Mouse (Mus musculus) midbrain, embryonic 16.5 days (tissue): ENCODE data around the gene Emsy. TPM values are rescaled to one million over a fixed set of nuclear protein-coding genes. Genes with fewer than 3 reads are reported as not detected.

Experiments
- ATAC-seq: fragments of 200-750 bp; cut with Nextera tagmentation; 2 replicates; pipeline ENCODE4 v1.8.0; 2017; ENCODE audit warnings: moderate TSS enrichment
- H3K27ac ChIP-seq: fragments of 300-500 bp; sonication (generic); 2 replicates; pipeline ENCODE4 v1.5.1; 2014; ENCODE audit warnings: mild to moderate bottlenecking, low read length, mixed read lengths
- H3K27me3 ChIP-seq: fragments of 300-500 bp; sonication (generic); 2 replicates; pipeline ENCODE4 v1.6.1; 2014; ENCODE audit warnings: low read depth, low read length, mixed read lengths; ENCODE audit not compliant: control insufficient read depth, insufficient read depth
- H3K36me3 ChIP-seq: fragments of 300-500 bp; sonication (generic); 2 replicates; pipeline ENCODE4 v1.6.1; 2014; ENCODE audit warnings: mild to moderate bottlenecking, low read length, moderate library complexity, mixed read lengths; ENCODE audit not compliant: control insufficient read depth, insufficient read depth
- H3K4me1 ChIP-seq: fragments of 300-500 bp; sonication (generic); 2 replicates; pipeline ENCODE4 v1.6.1; 2014; ENCODE audit warnings: mild to moderate bottlenecking, low read length, mixed read lengths; ENCODE audit not compliant: control insufficient read depth, insufficient read depth
- H3K4me2 ChIP-seq: fragments of 300-500 bp; sonication (generic); 2 replicates; pipeline ENCODE4 v1.6.1; 2014; ENCODE audit warnings: mild to moderate bottlenecking, low read length, mixed read lengths
- H3K4me3 ChIP-seq: fragments of 300-500 bp; sonication (generic); 2 replicates; pipeline ENCODE4 v1.5.1; 2014; ENCODE audit warnings: low read depth, mild to moderate bottlenecking, low read length, moderate library complexity, mixed read lengths
- H3K9ac ChIP-seq: fragments of 300-500 bp; sonication (generic); 2 replicates; pipeline ENCODE4 v1.6.1; 2014; ENCODE audit warnings: low read depth, low read length, mixed read lengths
- H3K9me3 ChIP-seq: fragments of 300-500 bp; sonication (generic); replicated peaks from 2 replicates; pipeline ENCODE4 v1.6.1; 2014; ENCODE audit warnings: mild to moderate bottlenecking, low read length, mixed read lengths; ENCODE audit not compliant: control insufficient read depth, poor library complexity, severe bottlenecking
- WGBS: fragments of 180-500 bp; shearing (Covaris S2); extraction: QIAGEN DNeasy Blood & Tissue Kit; methylation state at CpG from one replicate; pipeline ENCODE4 v1.1.7; 2014; 5-methylcytosine and 5-hydroxymethylcytosine counted together
- polyA plus RNA-seq: library from polyadenylated mRNA; unstranded; fragments of >200 nt; fragmentation: Nextera tagmentation; extraction: Ambion mirVana; gene quantifications from 2 replicates; pipeline ENCODE4 v1.2.1, GENCODE M21; 2015

The Emsy gene
- polyA plus RNA-seq, 1 experiment from 2014 or later: 40.0 TPM

- Histone ChIP-seq H3K4me3 (no peak overlapping the region), H3K9me3 (no peaks in the 10 kb centered on the region), H3K9ac (no peak overlapping the region), H3K27me3 (no peaks in the 10 kb centered on the region), H3K4me1 (no peaks in the 10 kb centered on the region), H3K27ac (no peak overlapping the region), H3K36me3 (no peaks in the 10 kb centered on the region), H3K4me2 (no peak overlapping the region)
- WGBS: 50% methylated on average over 2 of the region's 2 CpGs
- ATAC-seq: no peak
Measured at GRCm38 (mm10) chr7:98550596-98550995, 106.0 kb downstream of the Emsy start.

- no peak overlapping the region for H3K4me3 ChIP-seq
- no peak overlapping the region for H3K9ac ChIP-seq
- H3K27ac ChIP-seq: no peak overlapping the region
- H3K27me3 ChIP-seq: no peaks in the 10 kb centered on the region
- no peaks in the 10 kb centered on the region for H3K9me3 ChIP-seq
- H3K36me3 ChIP-seq: no peaks in the 10 kb centered on the region
- ATAC-seq: no peak
- H3K4me2 ChIP-seq: no peak overlapping the region
- H3K4me1 ChIP-seq: no peaks in the 10 kb centered on the region
- WGBS: 36% methylated on average over 3 of the region's 3 CpGs
Measured at GRCm38 (mm10) chr7:98548839-98549238, 107.7 kb downstream of the Emsy start.

- no peaks in the 10 kb centered on the region for H3K4me1 ChIP-seq
- no peak overlapping the region for H3K4me2 ChIP-seq
- H3K27me3 ChIP-seq: no peaks in the 10 kb centered on the region
- H3K9me3 ChIP-seq: no peaks in the 10 kb centered on the region
- no peak overlapping the region for H3K27ac ChIP-seq
- ATAC-seq: no peak
- no peaks in the 10 kb centered on the region for H3K36me3 ChIP-seq
- 74% methylated on average over 3 of the region's 3 CpGs for whole genome bisulfite sequencing
- no peak overlapping the region for H3K9ac ChIP-seq
- H3K4me3 ChIP-seq: no peak overlapping the region
Measured at GRCm38 (mm10) chr7:98544556-98544955, 112.0 kb downstream of the Emsy start.

GRCm38 (mm10) chr7:98543853-98544370 is 112.7 kb downstream of the Emsy start:
- Histone ChIP-seq H3K36me3 (no peaks in the 10 kb centered on the region), H3K9me3 (no peaks in the 10 kb centered on the region), H3K9ac (no peak overlapping the region), H3K27me3 (no peaks in the 10 kb centered on the region), H3K4me3 (no peak overlapping the region), H3K27ac (no peak overlapping the region), H3K4me1 (no peaks in the 10 kb centered on the region), H3K4me2 (no peak overlapping the region)
- 55% methylated on average over 11 of the region's 11 CpGs for WGBS
- no peak for ATAC-seq

GRCm38 (mm10) chr7:98542731-98543142 is 113.8 kb downstream of the Emsy start:
- Histone ChIP-seq H3K9me3 (no peaks in the 10 kb centered on the region), H3K36me3 (no peaks in the 10 kb centered on the region), H3K27ac (no peak overlapping the region), H3K4me3 (no peak overlapping the region), H3K9ac (no peak overlapping the region), H3K4me1 (peaks cover 6% of the 10 kb centered on the region; the same call in 1 of the 2 replicates), H3K4me2 (no peak overlapping the region), H3K27me3 (no peaks in the 10 kb centered on the region)
- 82% methylated on average over 6 of the region's 6 CpGs for WGBS
- ATAC-seq: no peak

- Histone ChIP-seq H3K4me3 (no peak overlapping the region), H3K9me3 (no peaks in the 10 kb centered on the region), H3K4me1 (peaks cover 7% of the 10 kb centered on the region; the same call in 1 of the 2 replicates), H3K27ac (no peak overlapping the region), H3K36me3 (no peaks in the 10 kb centered on the region), H3K4me2 (no peak overlapping the region), H3K27me3 (no peaks in the 10 kb centered on the region), H3K9ac (no peak overlapping the region)
- ATAC-seq: no peak
- 99% methylated on average over 3 of the region's 3 CpGs for WGBS
Measured at GRCm38 (mm10) chr7:98542267-98542666, 114.3 kb downstream of the Emsy start.

GRCm38 (mm10) chr7:98541564-98541963 is 115.0 kb downstream of the Emsy start:
- Histone ChIP-seq H3K4me2 (no peak overlapping the region), H3K27ac (no peak overlapping the region), H3K4me3 (no peak overlapping the region), H3K9ac (no peak overlapping the region), H3K36me3 (no peaks in the 10 kb centered on the region), H3K4me1 (peaks cover 7% of the 10 kb centered on the region; the same call in 1 of the 2 replicates), H3K9me3 (no peaks in the 10 kb centered on the region), H3K27me3 (no peaks in the 10 kb centered on the region)
- 98% methylated on average over 5 of the region's 5 CpGs for WGBS
- no peak for ATAC-seq

- peaks cover 7% of the 10 kb centered on the region; the same call in 1 of the 2 replicates for H3K4me1 ChIP-seq
- no peak overlapping the region for H3K4me2 ChIP-seq
- no peaks in the 10 kb centered on the region for H3K36me3 ChIP-seq
- no peak overlapping the region for H3K4me3 ChIP-seq
- no peaks in the 10 kb centered on the region for H3K9me3 ChIP-seq
- H3K9ac ChIP-seq: no peak overlapping the region
- no peak for ATAC-seq
- H3K27ac ChIP-seq: no peak overlapping the region
- H3K27me3 ChIP-seq: no peaks in the 10 kb centered on the region
- 62% methylated on average over 2 of the region's 2 CpGs for WGBS
Measured at GRCm38 (mm10) chr7:98540879-98541278, 115.7 kb downstream of the Emsy start.

- Histone ChIP-seq H3K9ac (no peak overlapping the region), H3K4me1 (peaks cover 7% of the 10 kb centered on the region; the same call in 1 of the 2 replicates), H3K4me3 (no peak overlapping the region), H3K27me3 (no peaks in the 10 kb centered on the region), H3K9me3 (no peaks in the 10 kb centered on the region), H3K36me3 (no peaks in the 10 kb centered on the region), H3K27ac (peak overlapping the region; percentile 33; the same call in 1 of the 2 replicates), H3K4me2 (no peak overlapping the region)
- 9% methylated on average over 8 of the region's 8 CpGs for WGBS
- ATAC-seq: 0 out of 2 replicates have a peak, but pooled peaks have one; percentile 16
Measured at GRCm38 (mm10) chr7:98537967-98538573, 118.5 kb downstream of the Emsy start.
